Mouse (Mus musculus) mature B cell (primary cell): ENCODE data around the gene Lsm2.
"Not testable (repeated sequence)": the region's sequence is repeated elsewhere in the genome, so short reads cannot be mapped to it uniquely, and the experiment has no call there.

ENCODE experiments used
- in situ Hi-C: fragments of 300-500 bp; cut with MboI; formaldehyde crosslinking; loops from 2 replicates; pipeline ENCODE4 v1.14.3; 2019

Gene Lsm2

DNA sequence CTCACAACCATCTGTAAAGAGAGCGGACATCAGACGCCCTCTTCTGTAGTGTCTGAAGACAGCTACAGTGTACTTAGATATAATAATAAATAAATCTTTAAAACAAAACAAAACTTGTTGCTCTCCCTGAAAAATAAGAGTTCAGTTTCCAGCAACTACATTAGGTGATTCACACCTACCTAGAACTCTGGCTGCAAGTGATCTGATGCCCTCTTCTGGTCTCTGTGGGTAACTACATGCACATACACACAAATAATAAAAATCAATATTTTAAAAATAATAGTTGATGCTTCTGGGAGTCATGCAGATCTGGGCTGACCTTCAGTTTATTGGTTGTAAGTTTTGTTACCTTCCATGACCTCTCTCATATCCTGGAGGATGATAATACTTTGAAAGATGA lies 2.6 kb downstream of the Lsm2 start:
- in situ Hi-C loops = no loop called here

DNA sequence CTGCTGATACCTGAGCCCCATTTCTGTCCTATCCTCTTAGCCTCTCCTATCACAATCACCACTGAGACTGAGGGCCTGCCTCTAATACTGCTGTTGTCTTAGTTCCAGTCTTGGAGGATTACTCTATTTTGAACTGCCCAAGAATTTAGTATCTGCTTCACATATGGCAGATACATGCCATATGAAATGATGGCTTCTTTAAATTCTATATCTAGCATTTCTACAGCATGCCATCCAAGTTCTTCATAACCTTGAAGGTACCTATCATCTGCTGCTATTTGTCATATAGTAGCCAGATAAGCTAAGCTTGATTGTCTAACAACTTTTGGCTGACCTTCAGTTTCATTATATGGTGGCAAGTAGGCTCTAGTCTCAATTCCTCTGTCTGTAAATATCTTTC lies 13.1 kb downstream of the Lsm2 start:
- in situ Hi-C loops = no loop called here

DNA sequence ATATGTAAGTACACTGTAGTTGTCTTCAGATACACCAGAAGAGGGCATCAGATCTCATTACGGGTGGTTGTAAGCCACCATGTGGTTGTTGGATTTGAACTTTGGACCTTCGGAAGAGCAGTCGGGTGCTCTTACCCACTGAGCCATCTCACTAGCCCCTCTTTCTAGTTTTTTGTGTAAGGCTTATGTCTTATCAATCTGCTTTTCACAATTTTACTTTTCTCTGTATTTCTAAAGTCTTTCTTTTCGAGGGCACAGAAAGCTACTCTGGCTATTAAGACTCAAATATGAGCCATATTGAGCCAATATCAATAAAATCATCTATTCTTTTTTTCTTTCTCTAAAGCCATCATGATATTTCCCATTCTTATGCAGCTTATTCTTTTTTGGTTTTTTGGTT lies 13.5 kb downstream of the Lsm2 start:
- in situ Hi-C loops = not testable (repeated sequence)

DNA sequence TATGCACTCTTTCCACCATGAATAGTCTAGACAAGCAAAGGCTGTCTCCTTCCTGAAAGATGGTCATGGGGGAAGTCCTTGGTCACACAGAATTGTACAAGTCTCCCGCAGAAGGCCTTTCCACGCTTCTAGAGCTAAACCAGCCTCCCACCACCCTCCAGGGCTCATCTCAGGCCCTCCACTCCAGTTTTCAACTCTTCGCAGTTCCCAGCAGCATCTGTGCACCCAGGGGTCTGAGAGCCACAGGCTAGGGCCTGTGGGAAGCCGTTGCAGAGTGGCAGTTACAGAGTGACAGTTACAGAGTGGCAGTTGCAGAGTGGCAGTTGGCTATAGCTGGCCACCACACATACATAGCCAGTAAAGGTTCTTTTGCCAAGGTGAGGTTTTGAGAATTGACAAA lies 14.3 kb downstream of the Lsm2 start:
- in situ Hi-C loops = not testable (repeated sequence)

DNA sequence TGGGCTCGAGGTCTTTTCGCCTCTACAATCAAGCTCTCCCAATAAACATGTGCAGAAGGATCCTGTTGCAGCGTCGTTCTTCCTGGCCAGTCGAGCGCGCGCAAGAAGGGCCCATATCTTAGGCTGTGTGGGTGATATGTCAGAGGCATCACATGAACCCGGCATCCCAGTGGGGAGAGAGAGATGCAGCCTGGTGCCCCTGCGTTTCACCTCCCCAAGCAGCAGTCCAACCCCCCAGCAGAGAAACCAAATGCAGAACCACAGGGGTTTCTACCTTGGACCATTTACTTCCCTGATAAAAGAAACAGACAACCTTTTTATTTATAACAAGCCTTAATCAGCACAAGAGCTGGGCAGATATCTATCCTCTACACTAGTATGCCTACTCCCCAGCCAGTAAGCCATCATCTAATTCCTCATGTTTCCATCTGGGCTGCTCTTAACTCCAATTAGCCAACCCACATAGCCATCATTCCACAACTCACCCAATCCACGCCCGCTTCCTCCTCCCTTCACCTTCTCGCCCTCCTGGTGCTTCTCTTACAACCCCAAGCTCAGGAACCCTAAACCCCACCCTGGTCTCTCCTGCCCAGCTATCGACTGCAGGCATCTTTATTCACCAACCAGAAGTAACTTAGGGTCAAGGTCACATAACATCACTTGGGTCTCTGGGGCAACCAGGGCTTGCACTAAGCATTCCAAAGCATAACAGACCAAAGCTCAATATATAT lies 14.9 kb downstream of the Lsm2 start:
- in situ Hi-C loops = no loop called here

DNA sequence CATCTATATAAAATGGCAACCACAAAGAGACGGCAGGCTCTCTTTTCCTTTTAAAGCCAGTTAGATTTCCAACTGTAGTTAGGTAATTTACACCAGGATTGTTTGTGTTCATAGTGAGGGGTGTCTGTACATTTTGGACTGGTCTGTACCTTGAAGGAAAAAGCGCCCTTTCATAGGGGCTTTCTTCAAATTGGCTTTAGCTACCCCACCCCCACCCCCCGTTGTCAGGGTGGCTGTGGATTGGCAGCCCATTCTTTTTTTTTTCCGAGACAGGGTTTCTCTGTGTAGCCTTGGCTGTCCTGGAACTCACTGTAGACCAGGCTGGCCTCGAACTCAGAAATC lies 15.5 kb downstream of the Lsm2 start:
- in situ Hi-C loops = no loop called here

DNA sequence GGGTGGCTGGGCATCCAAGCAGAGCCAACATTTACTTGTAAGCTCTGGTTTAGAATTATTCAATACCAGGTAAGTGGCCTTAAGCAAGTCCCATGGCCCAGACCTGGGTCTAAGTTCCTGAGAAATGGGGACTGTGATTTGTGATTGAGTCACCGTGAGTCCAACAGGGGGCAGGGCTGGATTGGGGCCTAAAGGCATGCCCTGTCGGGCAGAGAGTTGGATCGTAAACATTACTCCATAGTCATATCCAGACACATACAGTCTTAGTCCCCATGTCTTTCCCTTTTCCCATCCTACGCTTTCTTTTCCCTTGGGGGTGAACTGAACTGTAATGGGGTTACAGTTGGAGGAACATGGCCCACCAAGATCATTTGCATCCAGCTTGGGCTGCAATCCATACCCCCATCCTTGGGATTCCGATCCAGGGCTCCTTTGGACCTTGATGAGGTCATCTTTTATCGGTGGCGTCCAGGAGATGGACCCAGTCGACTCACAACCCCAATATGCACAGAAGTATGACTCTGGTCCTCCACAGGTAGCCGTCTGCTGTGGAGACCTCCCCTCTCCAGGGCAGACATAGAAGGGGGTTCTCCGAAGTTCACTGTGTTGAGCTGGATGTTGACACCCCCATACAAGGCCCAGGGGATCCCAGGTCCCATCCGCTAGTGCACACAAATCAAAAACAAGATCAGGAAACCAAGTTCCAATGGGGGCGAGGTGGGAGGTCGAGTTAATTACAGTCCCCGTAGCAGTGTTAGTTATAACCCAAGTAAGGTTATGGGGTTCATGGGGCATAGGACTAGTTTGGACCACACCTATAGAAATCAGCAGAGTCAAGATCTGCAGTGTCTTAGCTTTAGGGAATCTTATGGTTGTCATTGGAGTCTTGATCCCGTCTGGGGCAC lies 17.1 kb downstream of the Lsm2 start:
- in situ Hi-C loops = no loop called here

DNA sequence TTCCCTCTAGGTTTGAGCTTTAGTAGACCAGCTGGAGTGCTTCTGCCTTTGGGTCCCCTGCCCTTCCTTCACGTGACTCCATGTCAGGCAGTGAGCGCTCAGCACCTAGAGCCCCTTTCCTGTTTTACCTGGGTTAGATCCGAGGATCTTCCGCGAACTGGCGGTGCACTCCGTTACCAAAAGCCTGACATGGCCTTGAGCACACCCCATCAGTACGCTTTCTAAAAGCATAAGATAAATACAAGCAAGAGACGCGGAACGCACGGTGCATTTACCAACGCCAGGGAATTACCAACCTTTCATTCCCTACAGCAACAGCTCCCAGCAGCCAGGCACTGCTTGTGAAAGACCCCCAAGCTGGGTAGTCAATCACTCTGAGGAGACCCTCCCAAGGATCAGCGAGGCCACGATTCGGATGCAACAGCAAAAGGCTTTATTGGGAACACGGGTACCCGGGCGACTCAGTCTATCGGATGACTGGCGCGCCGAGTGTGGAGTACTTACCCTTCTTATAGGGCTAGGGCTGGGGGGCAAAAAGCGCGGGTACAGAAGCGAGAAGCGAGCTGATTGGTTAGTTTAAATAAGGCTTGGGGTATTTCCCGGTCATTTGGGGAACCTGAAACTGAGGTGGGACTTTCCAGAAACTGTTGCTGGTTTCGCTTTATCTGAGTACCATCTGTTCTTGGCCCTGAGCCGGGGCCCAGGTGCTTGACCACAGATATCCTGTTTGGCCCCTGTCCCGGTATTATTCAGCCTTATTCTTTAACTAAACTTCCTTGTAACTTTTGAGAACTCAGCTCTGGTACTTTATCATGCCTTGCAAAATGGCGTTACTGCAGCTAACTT lies 18.4 kb downstream of the Lsm2 start:
- in situ Hi-C loops = loop anchor here (10.0 kb wide), 1 partner anchor 55 kb away; the partner anchor contains the start of gene Ddah2

DNA sequence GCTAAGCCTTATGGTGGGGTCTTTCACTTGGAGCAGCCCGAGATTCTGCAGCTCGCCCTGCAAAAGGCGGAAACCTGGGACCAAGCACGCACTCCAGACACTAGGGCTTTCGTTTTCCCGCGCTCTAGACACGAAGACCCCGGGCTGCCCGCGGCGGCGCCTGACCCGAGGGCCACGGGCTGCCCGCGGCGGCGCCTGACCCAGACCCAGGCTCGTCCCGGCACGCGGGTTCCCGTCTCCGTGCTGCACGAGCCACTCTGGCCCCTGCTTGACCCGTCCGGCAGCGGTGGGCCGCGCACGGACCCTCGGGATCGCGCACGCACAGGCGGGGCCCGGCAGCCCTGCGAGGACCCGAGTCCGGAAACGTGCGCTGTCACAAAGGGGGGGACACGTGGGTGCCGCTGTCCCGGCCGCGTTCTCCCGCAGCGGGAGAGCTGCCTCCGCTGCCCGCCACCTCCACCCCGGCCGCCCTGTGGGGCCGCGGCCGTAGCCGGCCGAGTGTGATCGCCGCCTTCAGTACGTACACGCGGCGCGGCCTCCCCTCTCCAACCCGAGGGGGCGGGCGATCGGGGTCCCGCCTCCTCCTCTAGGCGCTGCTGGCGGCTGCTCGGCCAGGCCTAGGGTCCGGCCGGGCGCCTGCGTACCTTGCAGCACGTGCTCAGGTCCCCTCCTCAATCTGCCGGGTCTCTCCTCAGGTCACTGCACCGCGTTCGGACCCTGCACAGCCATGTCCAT lies 19.2 kb downstream of the Lsm2 start, which contains the start of gene Vars:
Gene Vars (plus strand): TSS at position 271 of the 735 bp plus-strand sequence.
- in situ Hi-C loops = loop anchor here (10.0 kb wide), 1 partner anchor 54 kb away; the partner anchor contains the start of gene Ddah2

DNA sequence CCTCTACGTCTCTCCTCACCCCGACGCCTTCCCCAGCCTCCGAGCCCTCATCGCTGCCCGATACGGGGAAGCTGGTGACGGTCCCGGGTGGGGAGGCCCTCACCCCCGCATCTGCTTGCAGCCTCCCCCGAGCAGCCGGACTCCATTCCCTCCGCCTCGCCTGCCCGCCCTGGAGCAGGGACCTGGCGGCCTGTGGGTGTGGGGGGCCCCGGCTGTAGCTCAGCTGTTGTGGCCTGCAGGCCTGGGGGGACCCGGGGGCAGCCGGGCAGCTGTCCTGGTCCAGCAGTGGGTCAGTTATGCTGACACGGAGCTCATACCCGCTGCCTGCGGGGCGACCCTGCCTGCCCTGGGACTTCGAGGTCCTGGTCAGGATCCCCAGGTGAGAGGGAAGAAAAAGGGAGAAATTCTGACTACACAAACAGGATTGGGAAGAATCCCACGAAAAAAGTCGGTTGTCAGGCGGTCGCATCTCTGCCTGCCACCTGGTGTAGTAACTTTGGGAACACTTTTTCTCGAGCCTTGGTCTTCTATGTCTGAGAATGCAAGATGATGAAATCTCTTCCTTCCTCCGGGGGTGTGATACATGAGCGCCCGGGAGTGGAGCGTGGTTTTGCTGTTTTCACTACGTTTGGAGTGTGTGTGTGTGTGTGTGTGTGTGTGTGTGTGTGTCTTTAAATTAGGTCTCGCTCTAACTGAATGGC lies 19.9 kb downstream of the Lsm2 start:
- in situ Hi-C loops = loop anchor here (10.0 kb wide), 1 partner anchor 53 kb away; the partner anchor contains the start of gene Ddah2

DNA sequence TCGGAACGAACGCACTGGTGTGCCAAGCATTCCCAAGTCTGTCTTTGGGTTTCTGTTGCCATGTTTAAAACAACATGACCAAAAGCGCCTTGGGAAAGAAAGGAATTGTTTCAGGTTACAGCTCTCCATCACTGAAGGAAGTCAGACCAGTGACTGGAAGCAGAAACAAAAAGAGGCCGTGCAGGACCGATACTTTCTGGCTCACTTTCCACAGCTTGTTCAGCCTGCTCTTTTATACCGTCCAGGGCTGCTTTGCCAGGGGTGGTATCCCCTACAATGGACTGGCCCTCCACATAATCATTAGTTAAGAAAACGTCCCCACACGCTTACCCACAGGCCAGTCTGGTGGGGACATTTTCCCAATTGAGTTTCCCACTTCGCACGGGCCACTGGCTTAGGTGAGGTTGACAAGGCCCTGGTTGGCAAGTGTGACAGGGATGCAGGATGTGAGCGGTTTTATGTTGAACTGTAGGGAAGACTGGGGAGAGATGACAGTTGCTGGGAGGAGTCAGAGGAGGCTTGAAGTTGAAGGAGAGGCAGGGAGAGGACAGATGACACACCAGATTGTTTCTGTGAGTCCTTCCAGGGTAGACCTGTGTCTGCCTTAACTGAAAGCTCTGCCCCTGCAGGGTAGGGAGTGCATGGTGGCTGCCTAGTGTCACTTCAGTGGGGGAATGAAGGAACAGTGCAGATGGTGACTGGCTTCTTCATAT lies 20.6 kb downstream of the Lsm2 start:
- in situ Hi-C loops = loop anchor here (10.0 kb wide), 1 partner anchor 52 kb away; the partner anchor contains the start of gene Ddah2

DNA sequence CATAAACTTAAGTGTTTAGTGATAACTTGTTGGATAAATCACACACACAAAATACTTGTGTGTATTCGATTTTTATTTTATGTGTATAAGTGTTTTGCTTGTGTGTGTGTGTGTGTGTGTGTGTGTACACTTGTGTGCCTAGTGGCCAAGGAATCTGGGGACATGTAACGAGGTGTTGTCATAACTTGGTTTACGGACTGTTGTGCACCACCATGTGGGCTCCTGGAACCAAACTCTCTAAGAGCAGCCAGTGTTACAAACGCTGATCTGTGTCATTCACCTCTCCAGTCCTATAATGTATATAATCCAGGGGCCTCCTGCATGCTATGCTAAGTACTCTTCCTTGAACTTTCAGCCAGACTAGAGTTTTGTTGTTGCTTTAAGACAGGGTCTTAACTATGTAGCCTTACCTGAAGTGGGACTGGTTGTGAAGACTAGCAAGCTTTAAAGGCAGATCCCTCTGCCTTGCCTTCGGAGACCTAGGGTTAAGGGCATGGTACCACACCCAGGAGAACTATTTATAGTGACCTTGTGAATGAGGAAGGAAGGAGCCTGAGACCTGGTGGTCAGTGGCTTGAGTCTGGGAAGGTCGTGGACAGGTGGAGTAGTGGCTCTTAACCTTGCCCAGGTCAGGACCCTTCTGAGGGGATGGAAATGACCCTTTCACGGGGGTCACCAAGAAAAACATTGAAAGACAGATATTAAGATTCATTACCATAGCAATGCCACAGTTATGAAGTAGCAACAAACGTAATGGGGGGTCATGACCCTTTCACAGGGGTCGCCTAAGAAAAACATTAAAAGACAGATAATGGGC lies 21.6 kb downstream of the Lsm2 start:
- in situ Hi-C loops = loop anchor here (10.0 kb wide), 1 partner anchor 52 kb away; the partner anchor contains the start of gene Ddah2

DNA sequence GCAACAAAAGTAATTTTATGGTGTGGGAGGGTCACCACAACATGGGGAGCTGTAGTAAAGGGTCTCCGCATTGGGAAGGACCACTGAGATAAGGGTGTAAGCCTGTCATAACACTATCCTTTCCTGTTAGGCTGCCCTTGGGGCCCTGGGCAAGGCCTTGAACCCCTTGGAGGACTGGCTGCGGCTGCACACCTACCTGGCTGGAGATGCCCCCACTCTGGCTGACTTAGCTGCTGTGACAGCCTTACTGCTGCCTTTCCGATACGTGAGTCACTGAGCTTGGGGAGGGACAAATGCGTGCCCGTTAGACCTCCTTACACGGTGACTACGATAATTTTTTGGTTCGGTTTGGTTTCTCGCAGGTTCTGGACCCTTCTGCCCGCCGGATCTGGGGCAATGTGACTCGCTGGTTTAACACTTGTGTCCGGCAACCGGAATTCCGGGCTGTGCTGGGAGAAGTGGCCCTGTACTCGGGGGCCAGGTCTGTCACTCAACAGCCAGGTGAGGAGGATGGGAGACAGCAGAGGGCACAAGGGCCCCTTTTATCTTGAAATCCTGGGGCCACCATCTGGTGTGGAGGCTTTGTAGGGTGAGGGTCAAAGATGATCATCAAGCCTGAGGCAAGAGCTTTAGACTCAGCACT lies 22.5 kb downstream of the Lsm2 start:
- in situ Hi-C loops = loop anchor here (10.0 kb wide), 1 partner anchor 51 kb away; the partner anchor contains the start of gene Ddah2

DNA sequence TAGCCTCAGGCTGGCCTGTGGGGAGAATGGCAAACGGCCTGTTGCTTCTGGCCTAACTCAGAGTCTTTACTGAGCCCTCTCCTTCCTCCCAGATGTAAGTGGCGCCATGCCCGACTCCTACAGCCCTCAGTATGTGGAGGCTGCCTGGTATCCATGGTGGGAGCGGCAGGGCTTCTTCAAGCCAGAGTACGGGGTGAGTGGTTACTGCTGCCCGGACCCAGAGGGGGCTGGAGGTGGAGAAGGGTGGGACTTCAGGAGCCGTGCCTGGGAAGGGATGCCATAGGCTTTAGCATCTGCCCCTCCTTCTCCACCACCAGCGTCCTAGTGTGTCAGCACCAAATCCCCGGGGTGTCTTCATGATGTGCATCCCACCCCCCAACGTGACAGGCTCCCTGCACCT lies 23.5 kb downstream of the Lsm2 start:
- in situ Hi-C loops = loop anchor here (10.0 kb wide), 1 partner anchor 50 kb away; the partner anchor contains the start of gene Ddah2

DNA sequence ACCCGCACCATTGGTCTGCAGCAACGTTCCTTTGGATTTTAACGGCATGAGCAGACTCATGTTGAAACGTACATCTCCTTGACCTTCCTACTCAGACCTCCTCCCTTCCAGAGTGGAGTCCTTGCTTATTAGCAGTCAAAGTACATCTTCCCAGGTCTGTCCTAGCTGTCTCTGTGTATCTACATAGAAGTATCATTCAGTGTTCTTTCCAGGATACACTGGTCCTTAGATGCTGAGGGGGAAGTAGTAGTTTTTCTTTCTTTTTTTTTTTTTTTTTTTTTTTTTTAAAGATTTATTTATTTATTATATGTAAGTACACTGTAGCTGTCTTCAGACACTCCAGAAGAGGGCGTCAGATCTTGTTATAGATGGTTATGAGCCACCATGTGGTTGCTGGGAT lies 24.2 kb downstream of the Lsm2 start:
- in situ Hi-C loops = loop anchor here (10.0 kb wide), 1 partner anchor 49 kb away; the partner anchor contains the start of gene Ddah2

DNA sequence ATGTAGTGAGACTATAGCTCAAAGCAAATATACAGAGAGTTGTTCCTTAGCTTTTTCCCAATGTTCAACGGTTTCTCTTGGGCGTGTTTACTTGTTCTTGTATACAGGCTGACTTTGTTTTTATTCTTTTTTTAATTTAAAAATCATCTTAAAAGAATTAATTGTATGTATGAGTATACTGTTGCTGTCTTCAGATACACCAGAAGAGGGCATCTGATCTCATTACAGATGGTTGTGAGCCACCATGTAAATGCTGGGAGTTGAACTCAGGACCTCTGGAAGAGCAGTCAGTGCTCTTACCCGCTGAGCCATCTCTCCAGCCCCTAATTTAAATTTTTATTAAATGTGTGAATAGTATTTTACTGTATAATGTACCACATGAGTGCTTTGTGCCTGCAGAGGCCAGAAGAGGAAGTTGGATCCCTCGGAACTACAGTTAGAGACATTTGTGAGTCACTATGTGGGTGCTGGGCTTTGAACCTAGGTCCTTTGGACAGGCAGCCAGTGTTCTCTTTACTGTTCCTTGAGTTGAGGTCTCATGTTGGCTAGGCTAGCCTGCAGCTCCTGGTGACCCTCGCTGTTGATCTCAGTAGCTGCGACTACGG lies 25.8 kb downstream of the Lsm2 start:
- in situ Hi-C loops = loop anchor here (10.0 kb wide), 1 partner anchor 47 kb away; the partner anchor contains the start of gene Ddah2

DNA sequence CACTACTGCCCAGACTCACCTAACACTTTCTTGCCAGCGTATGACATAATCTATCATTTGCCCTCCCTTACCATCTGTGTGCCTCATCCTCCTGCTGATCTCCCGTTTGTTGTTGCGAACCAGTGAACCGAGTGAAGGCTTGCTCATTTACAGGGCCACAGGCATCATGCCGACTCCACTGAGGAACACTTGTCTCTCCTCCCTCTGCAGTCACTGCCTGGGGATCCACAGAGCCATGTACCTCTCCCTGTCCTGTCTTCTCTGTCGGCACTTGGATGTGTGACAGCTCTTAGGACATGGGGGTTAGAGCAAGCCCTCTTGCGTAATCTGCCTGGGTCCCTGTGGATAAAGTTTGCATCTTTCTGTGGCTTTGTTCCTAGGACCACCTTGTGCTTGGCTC lies 27.9 kb downstream of the Lsm2 start:
- in situ Hi-C loops = loop anchor here (10.0 kb wide), 1 partner anchor 45 kb away; the partner anchor contains the start of gene Ddah2

DNA sequence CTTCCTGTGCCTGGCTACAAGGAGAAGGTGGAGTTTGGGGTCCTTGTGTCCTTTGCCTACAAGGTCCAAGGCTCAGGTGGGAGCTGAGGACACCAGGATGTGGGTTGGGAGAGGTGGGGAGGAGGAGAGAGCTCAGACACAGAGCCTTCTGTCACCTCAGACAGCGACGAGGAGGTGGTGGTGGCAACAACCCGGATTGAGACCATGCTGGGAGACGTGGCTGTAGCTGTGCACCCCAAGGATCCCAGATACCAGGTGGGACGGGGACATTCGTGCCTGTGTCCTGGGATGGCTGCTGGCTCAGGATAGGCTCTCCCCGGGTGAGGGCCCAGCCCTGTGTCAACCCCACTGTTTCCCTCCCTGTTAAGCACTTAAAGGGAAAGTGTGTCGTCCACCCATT lies 29.8 kb downstream of the Lsm2 start:
- in situ Hi-C loops = no loop called here
